Mouse (Mus musculus): ENCODE measurements around the gene Gadd45b.

- TF ChIP-seq POLR2A (IDR thresholded peaks at IDR 0.05; ENCODE audit: insufficient read depth, low read depth, low read length), result peak; percentile 18; the same call in 1 of the 2 replicates
- TF ChIP-seq CTCF (IDR thresholded peaks at IDR 0.05), result no peak
These were observed 1.3 kb downstream of the Gadd45b start for GRCm38 (mm10) chr10:80931153-80931671.
